Mouse (Mus musculus) MEL (cell line): ENCODE results near the gene Sdc1.

Experiments used
- CTCF ChIP-seq, 3 experiments: IDR thresholded peaks in 2 of 3; conservative IDR thresholded peaks in 1 of 3; 2 replicates each; pipeline ENCODE4 v1.5.1; 2011 to 2012; ENCODE audit warnings: low read length in 3 of 3, low read depth in 2 of 3, mild to moderate bottlenecking in 2 of 3, improper control_type of control experiment in 1 of 3, inconsistent platforms in 1 of 3, mixed read lengths in 1 of 3, moderate library complexity in 1 of 3; ENCODE audit not compliant: control insufficient read depth in 1 of 3, insufficient read depth in 1 of 3, poor library complexity in 1 of 3, severe bottlenecking in 1 of 3
- EP300 ChIP-seq, 2 experiments: IDR thresholded peaks; 2 replicates each; pipeline ENCODE4 v1.6.1; 2011; ENCODE audit warnings: improper control_type of control experiment in 2 of 2, low read length in 2 of 2, low read depth in 1 of 2, mild to moderate bottlenecking in 1 of 2
- NRF1 ChIP-seq: IDR thresholded peaks from 2 replicates; pipeline ENCODE4 v1.6.1; 2014; ENCODE audit warnings: low read depth, mild to moderate bottlenecking, inconsistent platforms, low read length, improper control_type of control experiment, moderate library complexity; ENCODE audit not compliant: poor library complexity, insufficient read depth, severe bottlenecking
- SMC3 ChIP-seq: IDR thresholded peaks from 2 replicates; pipeline ENCODE4 v1.6.1; 2011; ENCODE audit warnings: low read depth, low read length, improper control_type of control experiment
- ZC3H11A ChIP-seq: IDR thresholded peaks from 2 replicates; pipeline ENCODE4 v1.6.1; 2012; ENCODE audit warnings: low read depth, mild to moderate bottlenecking, inconsistent platforms, low read length, improper control_type of control experiment

DNA sequence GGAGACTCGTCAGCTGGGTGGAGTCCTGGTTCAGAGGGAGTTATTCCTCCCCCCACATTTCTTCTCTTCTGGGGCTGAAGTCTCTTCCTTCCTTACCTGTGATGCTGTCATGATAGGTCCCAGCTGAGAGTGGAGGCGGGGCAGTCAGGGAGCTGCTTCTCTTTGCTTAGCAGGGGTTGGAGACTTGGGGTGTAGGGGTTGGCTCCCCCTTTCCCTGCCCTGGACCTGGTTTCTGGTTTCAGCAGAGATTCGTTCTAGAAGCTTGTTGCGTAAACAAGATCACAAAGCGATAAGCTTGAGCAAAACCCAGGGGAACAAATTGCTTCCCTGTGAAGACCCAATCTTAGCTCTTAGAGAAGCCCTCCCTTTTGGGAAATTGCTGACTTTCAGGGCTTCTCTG, 15.4 kb downstream of the Sdc1 start:
- TF ChIP-seq CTCF (IDR thresholded peaks at IDR 0.05 in 2 of 3, conservative IDR thresholded peaks at IDR 0.05 in 1 of 3; ENCODE audit: control insufficient read depth in 1 of 3, insufficient read depth in 1 of 3, low read depth in 2 of 3, low read length in 3 of 3, poor library complexity in 1 of 3, severe bottlenecking in 1 of 3) (no peak), NRF1 (no peak), ZC3H11A (no peak), SMC3 (no peak), EP300 (IDR thresholded peaks at IDR 0.05; ENCODE audit: low read depth in 1 of 2, low read length in 2 of 2) (no peak)
